Mouse (Mus musculus): ENCODE measurements around the gene Rorb. TPM values are rescaled to one million over a fixed set of nuclear protein-coding genes. Genes with fewer than 3 reads are reported as not detected.
A peak's percentile ranks its signal among the peaks of the same experiment; 100 is the strongest.

Rorb gene
- polyA plus RNA-seq, 1 experiment: 0.10 TPM

GRCm38 (mm10) chr19:19122324-19122723 lies 11.3 kb upstream of the Rorb start:
- H3K27me3 ChIP-seq (ENCODE audit: control insufficient read depth, insufficient read depth, insufficient read length): no peaks in the 10 kb centered on the region
- H3K36me3 ChIP-seq (ENCODE audit: control insufficient read depth, insufficient read depth): no peaks in the 10 kb centered on the region
- TF ChIP-seq REST (IDR thresholded peaks at IDR 0.05; ENCODE audit: insufficient read depth, insufficient read length): no peak
- no peaks in the 10 kb centered on the region for H3K79me2 ChIP-seq (ENCODE audit: control insufficient read depth, insufficient read depth)
- H3ac ChIP-seq (ENCODE audit: control insufficient read depth, insufficient read length): no peak overlapping the region
- H3K4me3 ChIP-seq: no peak overlapping the region
- H3K4me2 ChIP-seq (ENCODE audit: low read depth): no peak overlapping the region

- Histone ChIP-seq H3K79me2 (ENCODE audit: control insufficient read depth, insufficient read depth) (no peaks in the 10 kb centered on the region), H3K4me3 (no peak overlapping the region), H3K27me3 (ENCODE audit: control insufficient read depth, insufficient read depth, insufficient read length) (no peaks in the 10 kb centered on the region), H3ac (ENCODE audit: control insufficient read depth, insufficient read length) (no peak overlapping the region), H3K36me3 (ENCODE audit: control insufficient read depth, insufficient read depth) (no peaks in the 10 kb centered on the region), H3K4me2 (ENCODE audit: low read depth) (no peak overlapping the region)
- TF ChIP-seq MYOG (IDR thresholded peaks at IDR 0.05; ENCODE audit: control insufficient read depth in 1 of 3, insufficient read depth in 1 of 3, insufficient read length in 2 of 3, low read depth in 2 of 3) (no peak), MAX (IDR thresholded peaks at IDR 0.05; ENCODE audit: low read depth) (no peak), CEBPB (IDR thresholded peaks at IDR 0.05; ENCODE audit: insufficient read depth, poor library complexity, severe bottlenecking) (no peak), POLR2A (IDR thresholded peaks at IDR 0.05; ENCODE audit: insufficient read length, low read depth) (no peak), MYOD1 (IDR thresholded peaks at IDR 0.05; ENCODE audit: control insufficient read depth in 1 of 3, insufficient read length in 2 of 3, low read depth in 2 of 3) (no peak), TCF12 (IDR thresholded peaks at IDR 0.05; ENCODE audit: insufficient read depth, poor library complexity, severe bottlenecking) (no peak)
Measured at GRCm38 (mm10) chr19:19112180-19112579, 1.2 kb upstream of the Rorb start.

GRCm38 (mm10) chr19:19111428-19112170 lies 603 bp upstream of the Rorb start:
- Histone ChIP-seq H3K79me2 (ENCODE audit: control insufficient read depth, insufficient read depth) (no peaks in the 10 kb centered on the region), H3ac (ENCODE audit: control insufficient read depth, insufficient read length) (no peak overlapping the region), H3K4me2 (ENCODE audit: low read depth) (peak overlapping the region; percentile 90), H3K27me3 (ENCODE audit: control insufficient read depth, insufficient read depth, insufficient read length) (no peaks in the 10 kb centered on the region), H3K36me3 (ENCODE audit: control insufficient read depth, insufficient read depth) (no peaks in the 10 kb centered on the region), H3K4me3 (peak overlapping the region; percentile 26)
- TF ChIP-seq TCF12 (IDR thresholded peaks at IDR 0.05; ENCODE audit: insufficient read depth, poor library complexity, severe bottlenecking) (no peak), E2F4 (IDR thresholded peaks at IDR 0.05; ENCODE audit: insufficient read depth) (no peak)

- H3K36me3 ChIP-seq (ENCODE audit: control insufficient read depth, insufficient read depth): no peaks in the 10 kb centered on the region
- peak overlapping the region; percentile 26 for H3K4me3 ChIP-seq
- H3K4me2 ChIP-seq (ENCODE audit: low read depth): peak overlapping the region; percentile 90
- no peaks in the 10 kb centered on the region for H3K79me2 ChIP-seq (ENCODE audit: control insufficient read depth, insufficient read depth)
- H3K27me3 ChIP-seq (ENCODE audit: control insufficient read depth, insufficient read depth, insufficient read length): no peaks in the 10 kb centered on the region
- no peak overlapping the region for H3ac ChIP-seq (ENCODE audit: control insufficient read depth, insufficient read length)
- TF ChIP-seq MAX (IDR thresholded peaks at IDR 0.05; ENCODE audit: low read depth) (no peak), CEBPB (IDR thresholded peaks at IDR 0.05; ENCODE audit: insufficient read depth, poor library complexity, severe bottlenecking) (no peak), TCF12 (IDR thresholded peaks at IDR 0.05; ENCODE audit: insufficient read depth, poor library complexity, severe bottlenecking) (no peak), MYOG (IDR thresholded peaks at IDR 0.05; ENCODE audit: control insufficient read depth in 1 of 3, insufficient read depth in 1 of 3, insufficient read length in 2 of 3, low read depth in 2 of 3) (no peak), USF1 (IDR thresholded peaks at IDR 0.05; ENCODE audit: low read depth) (no peak)
Measured at GRCm38 (mm10) chr19:19110011-19110768, 806 bp downstream of the Rorb start.

- H3K4me2 ChIP-seq (ENCODE audit: low read depth): peak overlapping the region; percentile 90
- H3K27me3 ChIP-seq (ENCODE audit: control insufficient read depth, insufficient read depth, insufficient read length): no peaks in the 10 kb centered on the region
- H3K36me3 ChIP-seq (ENCODE audit: control insufficient read depth, insufficient read depth): no peaks in the 10 kb centered on the region
- H3ac ChIP-seq (ENCODE audit: control insufficient read depth, insufficient read length): no peak overlapping the region
- H3K79me2 ChIP-seq (ENCODE audit: control insufficient read depth, insufficient read depth): no peaks in the 10 kb centered on the region
- H3K4me3 ChIP-seq: peak overlapping the region; percentile 26
- TF ChIP-seq E2F4 (IDR thresholded peaks at IDR 0.05; ENCODE audit: insufficient read depth): no peak
- no peak for TF ChIP-seq REST (IDR thresholded peaks at IDR 0.05; ENCODE audit: insufficient read depth, insufficient read length)
- TF ChIP-seq MAX (IDR thresholded peaks at IDR 0.05; ENCODE audit: low read depth): no peak
- no peak for TF ChIP-seq POLR2A (IDR thresholded peaks at IDR 0.05; ENCODE audit: insufficient read length, low read depth)
- no peak for TF ChIP-seq SRF (IDR thresholded peaks at IDR 0.05; ENCODE audit: control insufficient read depth, insufficient read length, low read depth)
- no peak for TF ChIP-seq TCF3 (IDR thresholded peaks at IDR 0.05; ENCODE audit: insufficient read length, low read depth)
- no peak for TF ChIP-seq CEBPB (IDR thresholded peaks at IDR 0.05; ENCODE audit: insufficient read depth, poor library complexity, severe bottlenecking)
- no peak for TF ChIP-seq MYOD1 (IDR thresholded peaks at IDR 0.05; ENCODE audit: control insufficient read depth in 1 of 3, insufficient read length in 2 of 3, low read depth in 2 of 3)
- TF ChIP-seq MYOG (IDR thresholded peaks at IDR 0.05; ENCODE audit: control insufficient read depth in 1 of 3, insufficient read depth in 1 of 3, insufficient read length in 2 of 3, low read depth in 2 of 3): no peak
- TF ChIP-seq POLR2AphosphoS2 (IDR thresholded peaks at IDR 0.05; ENCODE audit: insufficient read length, low read depth): no peak
- TF ChIP-seq TCF12 (IDR thresholded peaks at IDR 0.05; ENCODE audit: insufficient read depth, poor library complexity, severe bottlenecking): no peak
- TF ChIP-seq USF1 (IDR thresholded peaks at IDR 0.05; ENCODE audit: low read depth): no peak
Measured at GRCm38 (mm10) chr19:19108596-19109381, 2.2 kb downstream of the Rorb start.

Data from myocyte (in vitro differentiated cells).